Mouse (Mus musculus) midbrain, embryonic 15.5 days (tissue): ENCODE measurements around the gene Fnip2. TPM values are rescaled to one million over a fixed set of nuclear protein-coding genes. Genes with fewer than 3 reads are reported as not detected.
"Not testable (repeated sequence)": the region's sequence is repeated elsewhere in the genome, so short reads cannot be mapped to it uniquely, and the experiment has no call there.

Source experiments
- ATAC-seq: fragments of 200-750 bp; cut with Nextera tagmentation; replicated peaks from 2 replicates; pipeline ENCODE4 v1.8.0; 2017; ENCODE audit warnings: moderate TSS enrichment
- H3K27ac ChIP-seq: fragments of 300-500 bp; sonication (generic); 2 replicates; pipeline ENCODE4 v1.5.1; 2015; ENCODE audit warnings: mild to moderate bottlenecking, inconsistent platforms
- H3K27me3 ChIP-seq: fragments of 300-500 bp; sonication (generic); replicated peaks from 2 replicates; pipeline ENCODE4 v1.6.1; 2015; ENCODE audit warnings: inconsistent platforms
- H3K36me3 ChIP-seq: fragments of 300-500 bp; sonication (generic); replicated peaks from 2 replicates; pipeline ENCODE4 v1.6.1; 2015; ENCODE audit warnings: inconsistent platforms
- H3K4me1 ChIP-seq: fragments of 300-500 bp; sonication (generic); 2 replicates; pipeline ENCODE4 v1.6.1; 2015; ENCODE audit warnings: inconsistent platforms
- H3K4me2 ChIP-seq: fragments of 300-500 bp; sonication (generic); 2 replicates; pipeline ENCODE4 v1.6.1; 2015; ENCODE audit warnings: inconsistent platforms, mild to moderate bottlenecking, moderate library complexity
- H3K4me3 ChIP-seq: fragments of 300-500 bp; sonication (generic); 2 replicates; pipeline ENCODE4 v1.5.1; 2015; ENCODE audit warnings: mild to moderate bottlenecking, inconsistent platforms
- H3K9ac ChIP-seq: fragments of 300-500 bp; sonication (generic); 2 replicates; pipeline ENCODE4 v1.6.1; 2015; ENCODE audit warnings: mild to moderate bottlenecking, inconsistent platforms
- H3K9me3 ChIP-seq: fragments of 300-500 bp; sonication (generic); 2 replicates; pipeline ENCODE4 v1.6.1; 2016; ENCODE audit warnings: inconsistent platforms
- WGBS: fragments of 180-500 bp; shearing (Covaris S2); methylation state at CpG from one replicate; pipeline ENCODE4 v1.1.7; 2015; ENCODE audit warnings: mixed read lengths; 5-methylcytosine and 5-hydroxymethylcytosine counted together
- polyA plus RNA-seq: library from polyadenylated mRNA; unstranded; fragments of >200 nt; fragmentation: Nextera tagmentation; extraction: Ambion mirVana; gene quantifications from 2 replicates; pipeline ENCODE4 v1.2.1, GENCODE M21; 2015

Gene Fnip2
- polyA plus RNA-seq, 1 experiment from 2014 or later, result 10.0 TPM

DNA sequence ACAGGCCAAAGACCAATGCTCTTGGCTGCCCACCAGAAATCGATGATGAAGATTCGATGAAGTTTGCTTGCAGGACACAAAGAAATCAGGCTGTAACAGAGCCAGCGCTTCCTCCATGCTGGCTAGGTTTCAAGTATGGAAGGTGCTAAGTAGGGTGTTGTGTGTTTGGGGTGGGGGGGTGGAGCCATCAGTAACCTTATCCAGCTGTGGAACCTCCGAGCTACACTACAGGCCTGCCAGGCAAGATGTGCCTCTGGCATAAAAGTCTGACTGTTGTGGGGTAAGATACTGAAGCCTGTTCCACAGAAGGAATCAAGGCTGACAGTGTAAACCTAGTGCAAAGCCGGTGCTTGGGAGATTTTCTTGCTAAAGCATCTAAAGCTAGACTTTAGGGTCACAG is 119.2 kb downstream of the Fnip2 start:
- no peak overlapping the region for H3K9ac ChIP-seq
- H3K36me3 ChIP-seq, result no peaks in the 10 kb centered on the region
- no peaks in the 10 kb centered on the region for H3K27me3 ChIP-seq
- WGBS, result 89% methylated on average over 5 of the region's 5 CpGs
- ATAC-seq, result no peak
- H3K4me2 ChIP-seq, result no peak overlapping the region
- no peaks in the 10 kb centered on the region for H3K4me1 ChIP-seq
- H3K9me3 ChIP-seq, result no peaks in the 10 kb centered on the region
- no peak overlapping the region for H3K4me3 ChIP-seq
- no peak overlapping the region for H3K27ac ChIP-seq

DNA sequence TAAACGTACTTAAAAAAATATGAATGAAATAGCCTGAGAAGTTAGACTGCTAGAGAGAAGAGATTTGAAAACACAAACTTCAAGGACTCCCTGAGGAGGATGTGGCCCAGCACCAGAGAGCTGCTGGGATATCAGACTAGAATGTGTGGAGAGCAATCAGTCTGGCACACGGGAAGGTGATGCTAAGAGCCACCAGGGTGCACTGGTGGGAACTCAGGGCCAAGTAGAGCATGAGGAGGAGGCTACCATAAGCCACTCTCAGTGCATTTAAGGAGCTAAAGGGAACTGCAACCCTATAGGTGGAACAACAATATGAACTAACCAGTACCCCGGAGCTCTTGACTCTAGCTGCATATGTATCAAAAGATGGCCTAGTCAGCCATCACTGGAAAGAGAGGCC is 120.9 kb downstream of the Fnip2 start:
- not testable (repeated sequence) for H3K4me1 ChIP-seq, ATAC-seq, H3K9me3 ChIP-seq, H3K4me2 ChIP-seq, H3K4me3 ChIP-seq, H3K9ac ChIP-seq, H3K36me3 ChIP-seq, H3K27me3 ChIP-seq, H3K27ac ChIP-seq
- WGBS, result 81% methylated on average over 3 of the region's 3 CpGs

DNA sequence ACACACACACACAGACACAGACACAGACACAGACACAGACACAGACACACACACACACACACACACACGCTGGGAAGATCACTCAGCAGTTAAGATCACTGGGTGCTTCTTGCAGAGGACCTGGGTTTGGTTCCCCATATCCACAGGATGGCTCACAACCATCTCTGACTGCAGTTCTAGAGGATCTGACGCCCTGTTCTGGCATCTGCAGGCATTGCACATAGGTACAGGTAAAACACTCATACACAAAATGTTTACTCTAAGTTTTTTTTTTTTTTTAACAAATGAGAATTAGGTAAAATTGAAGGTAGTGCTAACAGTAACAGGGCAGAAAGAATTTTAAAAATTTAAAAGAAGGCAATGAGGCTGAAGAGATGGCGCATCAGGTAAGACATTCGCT is 121.5 kb downstream of the Fnip2 start:
- H3K27ac ChIP-seq, result no peak overlapping the region
- no peak for ATAC-seq
- no peaks in the 10 kb centered on the region for H3K27me3 ChIP-seq
- H3K9me3 ChIP-seq, result no peaks in the 10 kb centered on the region
- H3K36me3 ChIP-seq, result no peaks in the 10 kb centered on the region
- no peaks in the 10 kb centered on the region; the same call in 1 of the 2 replicates for H3K4me1 ChIP-seq
- WGBS, result 93% methylated on average over 4 of the region's 4 CpGs
- H3K4me3 ChIP-seq, result no peak overlapping the region
- H3K4me2 ChIP-seq, result no peak overlapping the region
- H3K9ac ChIP-seq, result no peak overlapping the region

DNA sequence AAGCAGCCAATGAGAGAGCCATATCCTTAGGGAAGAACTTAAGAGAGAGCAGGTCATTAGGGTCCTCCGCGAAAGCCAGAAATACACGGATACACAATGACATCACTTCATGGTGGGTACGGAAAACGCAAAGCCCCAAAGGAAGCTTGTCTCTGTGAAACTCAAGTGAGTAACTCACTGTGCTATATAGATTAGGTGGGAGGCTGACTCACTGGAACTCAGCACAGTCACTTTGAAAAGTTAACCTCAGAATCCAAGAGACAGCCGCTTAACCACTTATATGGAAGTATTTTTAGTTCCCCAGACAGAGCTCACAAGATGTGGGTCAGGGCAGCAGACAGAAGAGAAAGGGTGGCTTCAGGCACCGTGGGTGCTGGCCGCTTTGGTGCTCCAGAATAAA is 122.6 kb downstream of the Fnip2 start:
- H3K4me2 ChIP-seq, result no peak overlapping the region
- H3K36me3 ChIP-seq, result no peaks in the 10 kb centered on the region
- ATAC-seq, result no peak
- H3K27me3 ChIP-seq, result no peaks in the 10 kb centered on the region
- H3K4me1 ChIP-seq, result no peaks in the 10 kb centered on the region; the same call in 1 of the 2 replicates
- no peak overlapping the region for H3K27ac ChIP-seq
- no peaks in the 10 kb centered on the region for H3K9me3 ChIP-seq
- H3K9ac ChIP-seq, result no peak overlapping the region
- WGBS, result 80% methylated on average over 8 of the region's 8 CpGs
- no peak overlapping the region for H3K4me3 ChIP-seq

DNA sequence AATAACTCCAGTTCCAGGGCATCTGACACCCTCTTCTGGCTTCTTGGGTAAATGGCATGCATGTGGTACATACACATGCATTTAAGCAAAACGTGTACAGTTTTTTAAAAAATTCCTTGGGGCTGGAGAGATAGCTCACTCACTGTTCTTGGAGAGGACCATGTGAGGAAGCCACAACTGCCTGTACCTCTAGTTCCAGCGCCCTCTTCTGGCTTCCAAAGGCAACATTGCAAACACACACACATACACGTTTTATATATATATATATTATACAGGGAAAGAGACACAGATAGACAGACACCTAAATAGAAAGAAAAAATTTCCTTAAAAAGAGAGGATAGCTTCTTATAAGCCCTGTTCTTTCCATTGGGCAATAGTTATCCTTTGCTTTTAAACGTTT is 123.7 kb downstream of the Fnip2 start:
- no peaks in the 10 kb centered on the region; the same call in 1 of the 2 replicates for H3K4me1 ChIP-seq
- H3K9me3 ChIP-seq, result no peaks in the 10 kb centered on the region
- no peaks in the 10 kb centered on the region for H3K27me3 ChIP-seq
- H3K4me3 ChIP-seq, result no peak overlapping the region
- H3K36me3 ChIP-seq, result no peaks in the 10 kb centered on the region
- 67% methylated on average over 4 of the region's 4 CpGs for WGBS
- H3K27ac ChIP-seq, result no peak overlapping the region
- ATAC-seq, result no peak
- H3K9ac ChIP-seq, result no peak overlapping the region
- H3K4me2 ChIP-seq, result no peak overlapping the region

DNA sequence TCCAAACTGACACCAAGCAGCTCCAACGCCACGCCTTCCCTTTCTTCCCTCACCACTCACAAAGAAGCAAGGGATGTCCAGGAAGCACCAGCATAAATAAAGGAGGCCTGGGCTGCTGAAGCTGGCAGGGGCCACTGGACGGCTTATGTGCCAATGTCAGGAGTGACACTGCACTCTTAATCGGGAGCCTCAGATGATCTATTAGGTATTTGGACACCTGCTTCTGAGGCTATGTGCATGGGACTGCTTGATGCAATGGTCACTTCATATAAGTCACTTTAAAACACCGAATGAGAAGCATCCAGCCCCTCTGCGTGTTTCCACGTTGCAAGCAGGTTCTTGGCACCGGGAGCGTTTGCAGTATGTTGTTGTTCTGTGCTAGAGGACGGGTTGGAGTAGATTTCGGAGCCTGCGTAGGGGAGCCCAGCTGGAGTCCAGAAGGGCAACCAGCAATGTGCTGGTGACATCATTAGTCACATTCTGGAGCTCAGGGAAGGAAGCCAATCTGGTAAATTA is 126.6 kb downstream of the Fnip2 start:
- Histone ChIP-seq H3K36me3 (no peaks in the 10 kb centered on the region), H3K4me1 (no peaks in the 10 kb centered on the region; the same call in 1 of the 2 replicates)

DNA sequence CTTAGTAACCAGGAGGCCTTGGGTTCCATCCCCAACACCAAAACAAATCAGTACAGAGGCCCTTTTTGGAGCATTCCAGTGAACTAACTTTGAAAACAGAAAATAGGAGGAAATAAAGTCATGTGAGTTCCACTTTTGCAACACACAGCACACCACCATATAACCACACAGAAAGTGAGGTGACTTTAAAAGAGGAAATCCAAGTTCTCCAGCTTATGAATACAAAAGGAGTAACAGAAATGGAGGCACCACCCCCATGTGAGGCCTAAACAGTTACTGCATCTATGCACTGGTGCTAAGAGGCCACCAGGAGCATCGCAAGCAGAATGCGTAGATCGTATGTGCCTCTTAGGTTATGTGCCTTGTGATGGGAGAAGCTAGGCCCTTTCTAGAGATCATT is 129.3 kb downstream of the Fnip2 start:
- H3K9me3 ChIP-seq, result no peaks in the 10 kb centered on the region
- no peak overlapping the region for H3K4me3 ChIP-seq
- no peak overlapping the region for H3K9ac ChIP-seq
- ATAC-seq, result no peak
- no peak overlapping the region for H3K27ac ChIP-seq
- WGBS, result 94% methylated on average over 3 of the region's 3 CpGs
- H3K4me2 ChIP-seq, result no peak overlapping the region
- no peaks in the 10 kb centered on the region; the same call in 1 of the 2 replicates for H3K4me1 ChIP-seq
- no peaks in the 10 kb centered on the region for H3K27me3 ChIP-seq
- H3K36me3 ChIP-seq, result no peaks in the 10 kb centered on the region

More for the DNA sequence above, 126.6 kb downstream of the Fnip2 start:
- Histone ChIP-seq H3K4me3 (no peak overlapping the region), H3K4me2 (no peak overlapping the region), H3K9ac (no peak overlapping the region), H3K9me3 (no peaks in the 10 kb centered on the region), H3K27me3 (no peaks in the 10 kb centered on the region), H3K27ac (no peak overlapping the region)
- ATAC-seq, result no peak
- 67% methylated on average over 12 of the region's 12 CpGs for WGBS

DNA sequence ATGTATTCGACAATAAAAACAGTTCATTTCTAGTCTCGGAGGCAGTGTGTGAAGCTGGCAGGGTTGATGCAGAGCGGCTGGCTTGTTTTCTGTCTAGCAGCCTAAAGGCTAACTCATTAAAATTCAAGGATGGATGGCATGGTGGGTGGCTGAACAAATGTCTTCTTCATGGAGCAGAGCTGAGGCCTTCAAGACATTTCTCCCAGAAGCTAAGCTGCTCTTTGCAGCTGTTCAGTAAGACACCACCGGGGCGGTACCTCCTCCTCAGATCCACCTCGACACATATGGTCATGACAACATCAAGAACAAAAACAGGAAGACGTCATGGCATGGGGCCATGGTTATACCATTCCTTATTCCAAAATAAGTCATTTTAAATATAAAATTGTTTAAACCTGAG is 131.4 kb downstream of the Fnip2 start:
- no peaks in the 10 kb centered on the region for H3K36me3 ChIP-seq
- ATAC-seq, result no peak
- H3K9me3 ChIP-seq, result no peaks in the 10 kb centered on the region
- no peak overlapping the region for H3K4me2 ChIP-seq
- no peak overlapping the region for H3K9ac ChIP-seq
- H3K27ac ChIP-seq, result no peak overlapping the region
- no peaks in the 10 kb centered on the region for H3K27me3 ChIP-seq
- no peak overlapping the region for H3K4me3 ChIP-seq
- WGBS, result 95% methylated on average over 7 of the region's 7 CpGs
- H3K4me1 ChIP-seq, result no peaks in the 10 kb centered on the region; the same call in 1 of the 2 replicates

DNA sequence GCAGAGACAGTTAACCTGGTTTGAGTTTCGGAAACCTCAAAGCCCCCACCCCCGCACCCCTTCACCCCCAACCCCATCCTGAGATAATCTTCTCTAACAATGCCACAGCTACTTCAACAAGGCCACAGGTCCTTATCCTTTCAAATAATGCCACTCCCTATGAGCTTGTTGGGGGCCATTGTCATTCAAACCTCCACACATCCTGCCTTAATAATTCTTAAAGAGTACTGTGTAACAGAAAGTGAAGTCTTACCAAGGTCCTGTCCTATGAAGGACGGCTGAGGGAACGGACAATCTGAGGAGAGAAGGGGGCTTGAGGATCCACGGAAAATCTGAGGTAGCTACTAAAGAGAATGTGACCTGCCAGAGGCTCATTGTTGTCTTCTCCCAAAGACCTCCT is 132.6 kb downstream of the Fnip2 start:
- Histone ChIP-seq H3K4me3 (no peak overlapping the region), H3K27ac (no peak overlapping the region), H3K4me1 (no peaks in the 10 kb centered on the region), H3K36me3 (no peaks in the 10 kb centered on the region), H3K27me3 (no peaks in the 10 kb centered on the region), H3K4me2 (no peak overlapping the region), H3K9ac (no peak overlapping the region), H3K9me3 (no peaks in the 10 kb centered on the region)
- WGBS, result 29% methylated on average over 5 of the region's 5 CpGs
- ATAC-seq, result no peak

DNA sequence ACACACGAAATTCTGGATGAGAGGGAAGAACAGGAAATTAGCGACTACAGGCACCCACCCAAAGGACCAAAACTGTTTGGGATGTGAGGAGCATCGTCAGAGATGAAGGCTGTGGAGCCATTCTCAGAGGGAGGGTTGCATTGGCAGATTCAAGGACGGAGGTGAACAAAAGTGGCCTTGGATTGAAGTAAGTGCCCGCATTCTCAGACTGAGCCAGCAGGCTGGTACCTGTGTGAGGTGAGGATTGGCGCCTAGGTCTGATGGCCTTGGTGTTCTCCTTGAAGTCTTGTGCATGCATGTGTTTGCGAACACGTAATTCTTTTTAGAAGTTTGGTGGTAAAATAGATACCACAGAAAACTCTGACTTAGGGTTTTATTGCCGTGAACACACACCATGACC is 133.2 kb downstream of the Fnip2 start:
- Histone ChIP-seq H3K9ac (no peak overlapping the region), H3K27me3 (no peaks in the 10 kb centered on the region), H3K27ac (no peak overlapping the region), H3K4me1 (no peaks in the 10 kb centered on the region), H3K4me2 (no peak overlapping the region), H3K4me3 (no peak overlapping the region), H3K36me3 (no peaks in the 10 kb centered on the region), H3K9me3 (no peaks in the 10 kb centered on the region)
- no peak for ATAC-seq
- 82% methylated on average over 9 of the region's 9 CpGs for WGBS

DNA sequence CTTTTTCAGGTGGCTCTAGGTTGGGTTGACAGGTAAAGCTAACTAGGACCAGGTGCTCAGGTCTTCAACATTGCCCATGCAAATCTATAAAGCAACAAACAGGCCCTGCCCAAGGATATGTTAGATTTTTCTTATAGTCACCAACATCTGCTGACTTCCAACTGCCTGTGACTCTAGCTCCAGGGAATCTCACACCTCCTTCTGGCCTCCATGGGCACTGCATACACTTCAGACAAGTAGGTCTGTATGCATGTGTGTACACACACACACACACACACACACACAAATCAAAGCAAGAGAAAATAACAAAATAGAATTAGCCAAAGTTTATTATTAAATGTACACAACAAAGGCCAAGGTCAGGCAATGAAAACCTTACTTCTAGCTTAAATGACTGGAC is 134.0 kb downstream of the Fnip2 start:
- Histone ChIP-seq H3K36me3 (no peaks in the 10 kb centered on the region), H3K9ac (no peak overlapping the region), H3K4me1 (no peaks in the 10 kb centered on the region), H3K4me2 (no peak overlapping the region), H3K27ac (no peak overlapping the region), H3K4me3 (no peak overlapping the region), H3K9me3 (no peaks in the 10 kb centered on the region), H3K27me3 (no peaks in the 10 kb centered on the region)
- no peak for ATAC-seq

DNA sequence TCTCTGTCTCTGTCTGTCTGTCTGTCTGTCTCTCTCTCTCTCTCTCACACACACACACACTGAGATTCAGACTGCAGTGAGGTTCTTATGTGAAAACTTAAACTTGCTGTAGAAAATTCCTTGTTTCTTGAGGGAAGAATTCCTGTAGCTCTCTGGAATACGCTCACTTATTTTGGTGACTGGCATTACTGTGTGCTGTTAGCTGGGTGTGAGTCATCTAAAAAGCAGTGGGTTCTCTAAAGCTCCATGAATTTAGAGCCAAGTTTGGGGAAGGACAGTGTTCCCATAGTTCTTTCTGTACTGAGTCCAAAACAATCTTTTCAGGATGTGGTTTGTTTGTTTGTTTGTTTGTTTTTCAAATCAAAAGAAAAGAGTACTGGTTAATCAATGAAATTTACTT is 142.2 kb downstream of the Fnip2 start:
- no peak overlapping the region for H3K4me2 ChIP-seq
- no peak overlapping the region for H3K9ac ChIP-seq
- ATAC-seq, result no peak
- no peaks in the 10 kb centered on the region for H3K36me3 ChIP-seq
- no peaks in the 10 kb centered on the region for H3K27me3 ChIP-seq
- WGBS, result 84% methylated on average over 1 of the region's 1 CpGs
- H3K9me3 ChIP-seq, result no peaks in the 10 kb centered on the region
- no peak overlapping the region for H3K27ac ChIP-seq
- no peaks in the 10 kb centered on the region for H3K4me1 ChIP-seq
- H3K4me3 ChIP-seq, result no peak overlapping the region

DNA sequence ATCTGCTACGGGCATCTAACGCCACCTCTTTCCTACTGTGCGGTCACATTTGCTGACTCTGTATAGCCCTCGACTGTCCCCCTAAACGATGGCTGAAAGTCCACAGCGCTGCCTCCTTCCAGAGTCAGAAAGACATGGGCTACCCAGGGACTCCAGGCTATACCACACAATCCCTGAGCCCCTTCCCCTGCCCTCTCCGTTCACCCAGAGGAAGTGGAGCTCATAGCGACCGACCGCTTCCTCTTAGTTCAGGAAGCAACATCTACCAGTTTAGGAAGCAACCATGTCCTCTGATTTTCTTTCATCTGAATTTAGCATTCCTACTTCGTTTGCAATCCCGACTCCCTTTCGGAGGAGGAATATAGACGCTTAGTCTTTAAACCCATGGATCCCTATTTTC is 148.7 kb downstream of the Fnip2 start:
- Histone ChIP-seq H3K36me3 (no peaks in the 10 kb centered on the region), H3K9ac (no peak overlapping the region), H3K27ac (no peak overlapping the region), H3K9me3 (no peaks in the 10 kb centered on the region), H3K4me3 (no peak overlapping the region), H3K27me3 (no peaks in the 10 kb centered on the region), H3K4me2 (no peak overlapping the region), H3K4me1 (peaks cover 11% of the 10 kb centered on the region)
- no peak for ATAC-seq
- 86% methylated on average over 14 of the region's 14 CpGs for WGBS
